Mouse (Mus musculus) right cerebral cortex, postnatal 25 days (tissue): ENCODE measurements around the gene Cd46.

ENCODE experiments used
- DNase-seq: peaks from one replicate; pipeline ENCODE4 v3.0.0; 2022

The Cd46 gene

DNA sequence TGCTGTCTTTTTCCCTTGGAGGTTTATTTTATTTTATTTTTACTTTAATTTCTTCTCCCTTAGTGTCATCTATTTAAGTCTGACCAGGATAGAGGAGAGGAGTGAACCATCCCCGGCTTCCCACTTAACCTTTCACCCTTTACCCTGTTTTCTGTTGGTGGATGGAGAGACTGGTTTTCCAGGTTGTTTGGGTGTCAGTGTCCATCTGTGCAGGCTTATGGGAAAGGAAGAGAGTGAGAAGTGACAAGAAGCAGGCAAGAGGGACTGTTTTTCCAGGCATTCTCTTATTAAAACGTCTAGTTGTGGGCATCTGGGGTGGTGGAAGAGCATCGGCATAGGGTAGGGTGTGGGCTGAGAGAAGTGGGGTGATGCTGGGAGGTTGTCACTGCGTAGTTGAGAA is 74.4 kb downstream of the Cd46 start:
- DNase-seq = no peak

DNA sequence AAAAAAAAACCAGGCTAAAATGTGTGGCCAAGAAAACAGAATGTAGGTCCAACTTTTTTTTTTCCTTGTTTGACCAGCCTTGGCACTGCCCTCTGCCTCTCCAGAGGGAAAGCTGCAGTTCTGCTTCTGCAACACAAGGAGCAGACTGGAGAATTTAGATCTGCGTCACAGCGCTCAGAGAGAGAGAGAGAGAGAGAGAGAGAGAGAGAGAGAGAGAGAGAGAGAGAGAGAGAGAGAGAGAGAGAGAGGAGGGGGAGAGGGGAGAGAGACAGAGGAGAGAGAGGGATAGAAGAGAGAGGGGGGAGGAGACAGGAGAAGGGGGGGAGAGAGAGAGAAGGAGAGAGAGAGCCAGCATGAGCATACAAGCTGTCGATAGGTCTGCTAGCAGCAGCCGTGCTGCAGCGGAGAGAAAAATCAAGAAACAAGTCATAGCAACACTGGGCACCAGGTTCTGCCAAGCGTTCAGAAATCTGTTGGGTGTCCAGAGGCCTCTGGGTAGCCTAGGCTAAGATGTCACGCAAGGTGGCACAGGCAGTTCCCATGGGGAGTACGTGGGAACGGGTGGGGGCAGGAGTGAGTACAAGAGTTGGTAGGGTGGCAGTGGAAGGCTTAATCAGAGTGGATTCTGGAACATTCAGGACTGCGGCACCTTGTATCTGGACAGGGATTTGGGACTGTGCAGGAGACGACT is 75.1 kb downstream of the Cd46 start:
- DNase-seq = peak; percentile 78

DNA sequence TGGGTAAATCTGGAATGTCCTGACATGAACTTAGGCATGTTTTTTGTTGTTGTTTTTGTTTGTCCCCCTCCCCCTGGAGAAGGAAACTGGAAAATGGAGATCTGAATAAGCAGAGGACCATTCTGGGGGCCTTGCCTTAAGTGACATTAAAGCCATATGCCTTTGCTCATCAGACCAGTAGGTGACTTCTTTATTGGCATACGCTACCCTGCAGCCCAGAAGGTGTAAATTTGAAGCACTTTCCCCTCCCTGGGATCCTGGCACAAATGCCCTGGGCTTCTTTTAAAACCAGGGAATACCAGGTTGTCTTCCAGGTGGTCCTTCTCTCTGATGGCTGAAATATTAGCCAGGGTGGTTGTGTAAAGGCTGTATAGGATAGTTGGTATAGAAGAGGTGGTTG is 76.8 kb downstream of the Cd46 start:
- no peak for DNase-seq

DNA sequence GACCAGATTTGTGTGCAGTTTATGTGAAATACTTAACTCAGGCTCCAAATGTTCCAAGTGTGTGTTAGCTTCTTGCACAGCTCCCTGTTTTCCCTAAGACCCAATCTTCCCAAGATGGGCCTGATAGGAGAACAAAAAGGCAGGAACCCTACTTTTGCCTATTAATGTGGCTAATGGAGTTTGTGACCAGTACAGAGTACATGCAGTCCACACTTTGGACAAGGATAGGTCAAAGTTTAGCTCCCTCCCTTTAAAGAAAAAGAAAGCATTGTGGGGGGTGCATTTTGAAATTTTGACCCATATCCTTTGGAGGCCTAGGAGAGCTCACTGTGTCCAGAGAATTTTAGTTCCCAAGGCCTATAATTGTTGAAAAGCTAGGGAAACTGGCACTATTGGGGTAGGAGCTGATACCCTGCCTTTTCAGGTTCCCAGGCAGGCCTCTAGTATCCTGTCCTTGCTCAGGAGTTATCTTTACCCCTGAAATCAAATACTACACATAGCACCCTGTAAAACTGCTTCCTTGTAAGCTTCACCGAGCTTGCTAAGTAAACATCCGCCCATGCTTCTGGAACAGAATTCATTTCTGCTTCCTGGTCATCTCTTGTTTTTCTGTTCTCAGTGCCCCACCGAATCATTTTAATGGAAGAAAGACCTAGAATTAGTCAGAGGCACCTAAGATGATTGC is 77.7 kb downstream of the Cd46 start:
- DNase-seq = no peak

DNA sequence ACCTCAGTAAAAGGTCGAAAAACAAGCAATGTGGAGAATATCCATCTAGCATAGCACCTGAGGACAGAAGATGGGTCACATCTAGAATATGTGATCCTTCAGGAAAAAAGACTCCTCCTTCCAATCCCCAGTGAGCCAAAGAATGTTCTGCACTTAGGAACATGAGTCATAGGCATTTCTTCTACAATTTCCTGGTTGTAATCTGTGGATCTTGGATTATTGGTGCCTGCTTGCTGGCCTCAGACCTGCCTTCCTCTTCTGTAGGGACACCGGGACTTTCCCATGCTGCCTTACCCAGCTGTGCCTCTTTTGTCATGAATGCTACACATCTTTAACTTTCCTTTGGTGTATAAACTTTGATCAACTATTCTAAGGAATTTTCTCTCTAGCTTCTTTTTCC is 79.5 kb downstream of the Cd46 start:
- DNase-seq = no peak

DNA sequence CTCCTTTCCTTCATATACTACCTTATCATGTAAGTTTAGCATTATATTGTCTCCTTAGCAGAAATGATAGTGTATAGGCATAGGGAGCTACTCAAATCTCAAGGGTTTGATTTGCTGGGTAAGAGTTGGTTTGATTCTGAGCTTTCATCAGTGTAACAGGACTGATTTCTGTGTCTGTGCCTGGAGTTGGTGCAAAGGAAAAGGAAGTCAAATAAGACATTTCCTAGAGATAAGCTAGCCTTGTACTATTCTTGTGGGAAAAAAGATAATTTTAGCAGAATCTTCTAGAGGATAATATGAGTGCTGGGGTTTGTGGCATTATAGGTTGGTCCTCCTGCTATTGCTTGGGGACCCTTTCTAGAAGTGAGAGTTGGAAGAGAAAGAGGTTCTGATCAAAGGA is 85.8 kb downstream of the Cd46 start:
- no peak for DNase-seq

DNA sequence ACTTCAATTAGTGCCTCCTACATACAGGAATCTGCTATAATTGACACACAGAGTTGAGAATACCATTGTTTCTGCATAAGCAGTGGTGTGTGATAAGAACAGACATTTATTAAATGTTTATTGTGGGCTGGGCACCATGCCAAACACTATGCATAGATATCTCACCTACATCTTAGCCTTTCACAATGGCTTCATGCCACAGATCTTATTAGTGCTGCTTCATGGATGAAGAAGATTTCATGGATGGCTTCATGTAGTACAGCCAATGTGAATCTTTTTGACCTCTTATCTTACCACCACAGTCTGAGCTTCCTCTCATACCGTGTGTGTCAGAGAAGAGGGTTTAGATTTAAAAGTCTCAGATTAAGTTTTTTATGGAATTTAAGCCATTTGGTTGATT is 87.9 kb downstream of the Cd46 start:
- DNase-seq = no peak

DNA sequence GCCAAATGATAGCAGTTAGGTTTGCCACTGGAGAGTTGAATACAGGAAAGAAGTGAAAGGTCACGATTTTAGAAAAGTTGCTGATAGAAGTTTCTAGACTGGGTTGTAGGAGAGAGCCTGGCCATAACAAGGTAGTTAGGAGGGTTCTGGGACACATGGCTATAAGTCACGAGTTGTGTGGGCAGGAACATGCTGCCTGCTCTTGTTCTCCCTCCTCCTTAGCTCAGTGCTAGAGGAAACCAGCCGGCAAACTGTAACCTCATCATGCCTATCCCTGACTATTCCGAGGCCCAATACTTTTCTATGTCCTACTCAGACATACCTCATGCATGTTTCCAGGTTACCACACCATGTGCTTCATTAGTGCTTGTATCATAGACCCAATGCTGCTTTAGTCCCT is 88.7 kb downstream of the Cd46 start:
- no peak for DNase-seq

DNA sequence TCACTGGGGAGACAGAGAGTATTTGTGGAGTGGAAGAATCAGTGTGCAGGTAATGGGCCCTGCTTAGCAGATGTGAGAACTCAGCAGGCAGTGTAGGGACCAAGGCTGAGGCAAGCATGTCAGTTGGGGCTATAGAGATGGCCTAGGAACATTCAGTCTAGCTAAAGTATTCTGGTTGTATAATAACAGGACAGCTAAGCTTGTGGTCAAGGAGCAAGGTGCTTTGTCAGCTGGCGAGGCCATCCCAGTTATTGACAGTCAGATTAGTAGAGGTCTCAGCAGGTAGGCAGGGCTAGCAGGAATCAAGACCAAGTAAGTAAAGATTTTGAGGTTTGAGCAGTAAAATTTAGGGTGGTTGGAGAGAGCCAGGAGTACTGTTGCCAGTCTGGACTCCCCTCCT is 93.7 kb downstream of the Cd46 start:
- DNase-seq = no peak

DNA sequence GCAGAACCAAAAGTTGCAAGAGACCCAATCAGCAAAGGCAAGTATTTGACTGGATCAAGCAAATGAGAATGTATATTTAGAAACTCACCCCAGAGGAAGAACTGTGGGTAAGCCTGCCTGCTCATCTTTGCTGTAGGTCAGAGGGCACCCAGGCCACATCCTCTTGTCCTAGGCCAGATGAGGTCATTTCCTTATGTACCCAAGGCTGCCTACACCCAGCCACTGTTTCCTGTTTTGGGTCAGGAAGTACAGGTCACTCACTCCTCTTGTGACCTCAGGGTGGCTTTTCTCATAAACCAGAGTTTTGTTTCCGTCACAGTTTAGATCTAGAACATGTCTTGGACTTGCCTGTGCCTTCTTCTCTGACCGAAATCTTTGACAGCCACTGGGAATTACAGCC is 96.9 kb downstream of the Cd46 start:
- DNase-seq = no peak

DNA sequence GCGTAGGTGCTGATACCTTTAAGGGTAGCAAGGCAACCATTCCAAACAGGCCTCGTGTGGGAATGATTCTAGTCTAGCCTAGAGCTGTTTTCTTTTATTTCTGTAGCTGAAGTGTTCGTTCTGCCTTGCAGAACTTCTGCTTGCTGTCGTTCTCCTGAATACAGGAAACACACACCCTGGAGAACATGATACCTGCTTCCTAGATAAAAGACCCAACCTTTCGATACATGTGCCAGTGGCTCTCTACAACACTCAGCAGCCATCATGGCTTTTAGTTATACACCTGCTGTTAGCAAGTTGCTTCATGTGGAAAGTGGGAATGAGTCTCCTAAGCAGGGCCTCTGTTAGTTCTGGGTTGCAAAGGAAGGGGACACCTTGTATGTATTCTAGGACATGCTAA is 97.8 kb downstream of the Cd46 start:
- no peak for DNase-seq

DNA sequence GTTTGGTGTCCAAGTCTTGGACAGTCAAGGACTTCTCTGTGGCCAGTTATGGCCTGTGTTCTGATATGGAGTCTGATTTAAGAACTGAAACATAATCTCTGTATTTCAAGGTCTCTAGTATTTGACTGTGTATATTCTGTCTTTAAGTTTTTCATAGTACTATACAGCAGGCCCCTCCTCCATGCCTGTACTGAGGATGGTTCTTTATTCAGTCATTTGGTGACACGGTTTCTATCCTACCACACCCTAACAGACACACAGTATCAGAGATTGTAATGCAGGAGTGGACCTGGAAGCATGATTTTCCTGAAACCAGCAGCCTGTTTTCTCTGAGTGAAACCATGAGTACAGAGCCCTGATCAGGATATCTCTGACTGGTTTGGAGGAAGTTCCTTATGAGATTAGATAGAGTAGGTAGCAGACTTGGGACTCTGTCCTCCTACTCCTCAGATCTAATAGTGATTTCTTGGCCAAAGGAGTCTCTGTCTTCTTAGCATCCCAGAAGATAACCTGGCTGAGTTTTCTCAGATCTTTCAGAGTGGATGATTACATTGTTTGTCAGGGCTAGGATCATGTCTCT is 98.5 kb downstream of the Cd46 start:
- no peak for DNase-seq

DNA sequence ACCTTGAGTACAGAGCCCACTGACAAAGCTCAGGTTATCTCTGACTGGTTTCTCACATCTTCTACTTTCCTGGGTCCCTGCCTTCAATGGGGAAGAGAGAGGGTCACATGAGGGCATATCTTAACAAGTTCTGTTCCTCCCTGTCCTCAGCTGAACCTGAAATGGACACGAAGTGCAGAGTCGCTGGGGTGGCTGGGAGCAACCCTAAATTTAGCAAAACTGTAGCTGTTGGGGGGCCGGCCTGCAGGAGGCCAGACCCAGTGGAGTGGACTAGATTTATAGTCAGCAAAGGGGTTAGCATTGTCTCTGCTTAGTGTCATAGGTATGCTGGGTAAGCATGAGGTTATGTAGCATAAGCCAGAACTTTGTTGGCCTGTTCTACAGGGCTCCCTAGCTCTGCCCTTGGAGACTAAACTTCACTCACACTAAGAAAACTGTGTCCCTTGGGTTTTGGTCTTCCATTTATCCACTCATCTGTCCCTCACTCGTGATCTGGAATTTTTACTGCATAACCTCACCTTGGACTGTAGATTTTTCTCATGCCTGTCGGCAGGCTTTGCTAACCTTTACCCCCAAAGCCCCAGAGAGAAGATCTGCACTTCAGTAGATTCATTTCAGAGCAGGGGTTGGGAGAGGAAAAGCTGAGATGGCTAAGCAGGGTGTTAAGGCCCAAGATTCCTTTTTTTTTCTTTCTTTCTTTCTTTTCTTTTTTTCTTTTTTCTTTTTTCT is 99.3 kb downstream of the Cd46 start:
- DNase-seq = no peak

DNA sequence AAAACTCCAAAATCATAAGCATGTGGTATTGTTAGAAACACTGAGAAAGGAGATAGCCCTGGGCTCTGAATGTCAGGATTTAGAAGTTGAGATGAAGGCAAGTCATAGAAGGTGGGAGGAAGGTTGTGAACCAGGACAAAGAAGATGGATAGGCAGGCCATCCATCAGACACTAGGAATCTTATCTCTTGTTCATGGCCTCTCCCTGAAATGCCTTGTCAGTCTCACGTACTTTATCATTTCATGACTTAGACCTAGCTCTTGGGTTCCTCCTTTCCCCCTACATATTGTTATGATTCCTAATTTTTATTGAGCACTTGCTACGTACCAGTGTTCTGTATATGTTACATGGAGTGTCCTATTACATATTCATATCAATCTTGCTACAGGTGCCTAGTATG is 100.4 kb downstream of the Cd46 start:
- DNase-seq = no peak

DNA sequence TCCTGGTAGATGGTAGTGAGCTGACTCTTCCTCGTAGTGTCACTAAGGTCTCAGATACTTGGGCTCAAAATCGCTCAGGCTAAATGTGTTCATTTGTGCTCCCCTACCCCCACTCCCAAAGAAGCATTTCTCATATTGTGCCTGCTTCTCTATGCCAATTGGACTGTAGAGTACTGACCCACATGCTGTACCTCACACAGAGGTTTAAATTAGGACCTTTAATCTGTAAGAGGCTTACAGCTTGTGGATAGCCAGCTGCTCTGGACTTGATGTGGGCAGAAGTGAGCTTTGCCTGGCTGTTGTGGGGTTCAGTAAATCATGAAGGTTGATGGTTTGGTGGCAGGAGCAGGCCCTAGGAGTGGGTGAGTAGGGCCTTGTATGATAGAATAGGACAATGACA is 101.1 kb downstream of the Cd46 start:
- DNase-seq = no peak

DNA sequence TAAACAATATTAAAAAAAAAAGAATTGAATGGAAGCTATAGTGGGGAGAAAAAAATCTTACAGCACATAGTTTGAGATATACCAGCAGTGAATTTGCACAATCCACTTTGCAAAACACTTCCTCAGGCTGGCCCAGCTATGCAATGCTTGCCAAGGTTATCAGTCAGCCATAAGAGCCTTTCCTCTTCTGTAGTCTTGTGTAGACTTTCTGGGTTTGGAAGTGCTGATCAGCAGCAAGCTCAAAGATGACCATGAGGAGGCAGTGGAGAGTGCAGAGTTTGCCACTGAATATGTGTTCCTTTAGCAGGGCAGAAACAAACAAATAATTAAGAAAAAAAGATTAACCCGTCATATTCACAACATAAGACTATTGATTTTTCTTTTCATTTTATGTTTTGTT is 103.0 kb downstream of the Cd46 start:
- no peak for DNase-seq
